Mouse (Mus musculus) brain, embryonic 14.5 days (tissue): ENCODE measurements around the gene Cux2. TPM values are rescaled to one million over a fixed set of nuclear protein-coding genes. Genes with fewer than 3 reads are reported as not detected.

Source experiments
- DNase-seq: peaks from one replicate; pipeline ENCODE4 v3.0.0-alpha.2; 2011; ENCODE audit warnings: low read depth
- CTCF ChIP-seq: fragments of 200-500 bp; IDR thresholded peaks from 2 replicates; pipeline ENCODE4 v1.5.1; 2012; ENCODE audit warnings: inconsistent platforms, mild to moderate bottlenecking, moderate library complexity, borderline replicate concordance; ENCODE audit not compliant: insufficient read depth, insufficient read length; ENCODE audit errors: extremely low read depth
- POLR2A ChIP-seq: fragments of 200-500 bp; IDR thresholded peaks from 2 replicates; pipeline ENCODE4 v1.6.1; 2012; ENCODE audit warnings: mild to moderate bottlenecking, inconsistent platforms, borderline replicate concordance; ENCODE audit not compliant: poor library complexity, insufficient read depth, insufficient read length, severe bottlenecking; ENCODE audit errors: extremely low read depth
- polyA plus RNA-seq: library from polyadenylated mRNA; depleted of rRNA; stranded (reverse); fragments of >200 nt; gene quantifications from 2 replicates; pipeline ENCODE4 v1.2.3, GENCODE M21; 2012; rRNA removed

The Cux2 gene
- polyA plus RNA-seq, 1 experiment, result 52.6 TPM

GRCm38 (mm10) chr5:121810331-121811151 is 239.4 kb downstream of the Cux2 start:
- DNase-seq, result no peak
- TF ChIP-seq POLR2A (no peak), CTCF (no peak)

GRCm38 (mm10) chr5:121809667-121810224 is 240.2 kb downstream of the Cux2 start:
- DNase-seq, result no peak
- no peak for TF ChIP-seq POLR2A
- no peak for TF ChIP-seq CTCF

GRCm38 (mm10) chr5:121808202-121808601 is 241.7 kb downstream of the Cux2 start:
- DNase-seq, result no peak
- TF ChIP-seq CTCF (no peak), POLR2A (no peak)

GRCm38 (mm10) chr5:121807186-121807585 is 242.7 kb downstream of the Cux2 start:
- peak; percentile 33 for DNase-seq
- TF ChIP-seq POLR2A (no peak), CTCF (no peak)

Other genes with a start within 250 kb of the Cux2 start
- gene Sh2b3, start 212.5 kb downstream of the Cux2 start, polyA plus RNA-seq, result 10.2 and 13.5 TPM in 2 replicates
- gene Pheta1, start 201.1 kb downstream of the Cux2 start, polyA plus RNA-seq, result 45.0 and 55.7 TPM in 2 replicates
- 0.26 and 0.32 TPM in 2 replicates for gene Myl2, start 50.8 kb upstream of the Cux2 start, polyA plus RNA-seq
- 0.07 and 0.24 TPM in 2 replicates for gene Ccdc63, start 90.7 kb upstream of the Cux2 start, polyA plus RNA-seq
- gene Ppp1cc, start 108.2 kb upstream of the Cux2 start, polyA plus RNA-seq, result 270 and 345 TPM in 2 replicates
- gene Hvcn1, start 156.7 kb upstream of the Cux2 start, polyA plus RNA-seq, result 2.3 and 2.4 TPM in 2 replicates
- gene Tctn1, start 214.4 kb upstream of the Cux2 start, polyA plus RNA-seq, result 40.2 and 42.3 TPM in 2 replicates
- 11.8 and 13.4 TPM in 2 replicates for gene Pptc7, start 234.3 kb upstream of the Cux2 start, polyA plus RNA-seq